Mouse (Mus musculus): ENCODE results near the gene Pla2g4d.

Pla2g4d gene

GRCm38 (mm10) chr2:120288995-120289394 is at the start of gene Pla2g4d:
Gene Pla2g4d (minus strand): TSS chr2:120289197.
- DNase-seq (ENCODE audit: low spot score) = no peak

DNA sequence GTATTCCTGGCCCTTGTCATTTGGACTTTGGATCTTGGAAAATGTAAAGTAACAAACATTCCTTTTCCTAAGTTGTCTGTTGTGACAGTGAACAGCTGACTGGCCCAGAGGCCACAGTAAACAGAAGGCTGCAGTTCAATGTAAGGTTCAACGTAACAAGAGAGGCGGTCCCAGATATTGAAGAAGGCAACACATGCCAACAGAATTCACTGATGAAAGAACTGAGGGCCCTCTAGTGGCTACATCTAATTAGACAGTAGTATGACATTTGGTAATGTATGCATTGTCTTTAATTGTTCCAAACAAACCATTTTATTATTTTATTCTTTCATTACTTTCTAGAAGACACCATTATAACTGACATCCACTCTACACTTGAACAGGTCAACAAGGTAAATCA is 48.9 kb upstream of the Pla2g4d start:
- peak; percentile 27 for DNase-seq (ENCODE audit: low spot score)

- no peak for DNase-seq (ENCODE audit: low spot score)
Measured at GRCm38 (mm10) chr2:120331575-120331974, 42.6 kb upstream of the Pla2g4d start.

GRCm38 (mm10) chr2:120315077-120315476 is 26.1 kb upstream of the Pla2g4d start:
- no peak for DNase-seq (ENCODE audit: low spot score)

DNA sequence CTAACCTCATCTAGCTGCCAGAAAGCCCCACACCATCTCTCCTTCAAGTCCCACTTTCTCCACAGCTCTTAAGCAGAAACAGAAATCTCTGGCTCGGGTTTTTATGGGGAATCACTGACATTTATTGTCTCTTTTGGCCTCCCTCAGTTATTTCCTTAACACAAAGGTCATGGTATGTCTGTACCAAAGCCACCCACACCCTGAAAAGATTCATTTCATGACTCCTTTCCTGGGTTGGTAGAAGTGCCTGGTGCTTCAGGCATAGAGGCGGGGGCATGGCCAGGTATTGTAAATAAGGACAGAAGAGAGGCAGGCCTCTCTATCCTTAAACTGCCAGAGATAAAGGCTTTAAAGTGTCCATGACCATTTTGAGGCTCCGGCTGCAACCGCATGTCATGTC is 25.5 kb upstream of the Pla2g4d start:
- DNase-seq (ENCODE audit: low spot score) = no peak

GRCm38 (mm10) chr2:120313976-120314375 is 25.0 kb upstream of the Pla2g4d start, which contains the start of gene Pla2g4f:
Gene Pla2g4f (minus strand): TSS chr2:120314165.
- no peak for DNase-seq (ENCODE audit: low spot score)

- DNase-seq (ENCODE audit: low spot score) = no peak
Measured at GRCm38 (mm10) chr2:120312276-120312825, 23.4 kb upstream of the Pla2g4d start.

- DNase-seq (ENCODE audit: low spot score) = no peak
Measured at GRCm38 (mm10) chr2:120304113-120304512, 15.1 kb upstream of the Pla2g4d start.

- DNase-seq (ENCODE audit: low spot score) = no peak
Measured at GRCm38 (mm10) chr2:120301076-120301475, 12.1 kb upstream of the Pla2g4d start.

DNA sequence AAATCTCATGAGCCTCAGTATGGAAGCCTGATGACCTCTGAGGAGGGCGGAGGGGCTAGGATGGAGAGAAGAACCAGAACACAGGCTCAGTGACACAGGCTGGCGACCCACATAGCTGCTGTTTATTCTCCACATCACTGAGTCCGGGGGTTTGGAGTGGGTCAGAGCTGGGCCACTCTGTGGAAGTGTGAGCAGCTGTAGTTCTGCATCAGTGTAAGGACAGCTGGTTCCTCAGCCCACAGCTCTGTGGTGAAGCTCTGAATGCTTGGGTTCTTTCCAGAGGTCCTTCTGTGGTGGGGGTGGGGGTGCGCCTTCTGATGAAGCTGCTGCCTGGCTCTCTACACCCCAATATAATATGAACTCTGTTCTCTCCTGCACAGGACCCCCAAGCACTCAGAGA is 10.9 kb upstream of the Pla2g4d start:
- DNase-seq (ENCODE audit: low spot score) = no peak

GRCm38 (mm10) chr2:120296160-120296559 is 7.2 kb upstream of the Pla2g4d start:
- DNase-seq (ENCODE audit: low spot score) = no peak

DNA sequence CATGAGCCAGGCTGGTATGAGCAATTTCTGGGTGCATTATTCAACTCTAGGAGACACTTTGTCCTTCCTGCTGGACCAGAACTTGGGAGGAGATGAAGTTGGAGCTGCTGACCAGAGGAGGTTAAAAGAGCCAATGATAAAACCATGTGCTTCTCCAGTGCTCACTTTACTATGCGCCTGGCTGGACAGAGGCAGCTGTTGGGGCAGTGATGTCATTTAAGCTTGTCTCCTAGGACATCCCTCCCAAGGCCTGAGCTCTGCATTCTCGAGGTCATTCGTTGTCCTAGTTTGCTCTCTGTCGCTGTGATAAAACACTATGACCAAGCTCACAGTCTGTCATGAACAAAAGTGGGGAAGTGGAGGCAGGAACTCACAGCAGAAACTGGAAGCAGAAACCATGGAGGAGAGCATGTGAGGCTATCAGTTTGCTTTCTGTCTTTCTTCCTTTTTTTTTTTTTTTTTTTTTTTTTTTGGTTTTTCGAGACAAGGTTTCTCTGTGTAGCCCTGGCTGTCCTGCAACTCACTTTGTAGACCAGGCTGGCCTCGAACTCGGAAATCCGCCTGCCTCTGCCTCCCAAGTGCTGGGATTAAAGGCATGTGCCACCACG is 2.6 kb upstream of the Pla2g4d start:
- DNase-seq (ENCODE audit: low spot score) = no peak

GRCm38 (mm10) chr2:120288401-120288800 is 596 bp downstream of the Pla2g4d start:
- no peak for DNase-seq (ENCODE audit: low spot score)

- DNase-seq (ENCODE audit: low spot score) = no peak
Measured at GRCm38 (mm10) chr2:120285639-120286038, 3.4 kb downstream of the Pla2g4d start.

GRCm38 (mm10) chr2:120284705-120285104 is 4.3 kb downstream of the Pla2g4d start:
- DNase-seq (ENCODE audit: low spot score) = no peak

- no peak for DNase-seq (ENCODE audit: low spot score)
Measured at GRCm38 (mm10) chr2:120284094-120284493, 4.9 kb downstream of the Pla2g4d start.

DNA sequence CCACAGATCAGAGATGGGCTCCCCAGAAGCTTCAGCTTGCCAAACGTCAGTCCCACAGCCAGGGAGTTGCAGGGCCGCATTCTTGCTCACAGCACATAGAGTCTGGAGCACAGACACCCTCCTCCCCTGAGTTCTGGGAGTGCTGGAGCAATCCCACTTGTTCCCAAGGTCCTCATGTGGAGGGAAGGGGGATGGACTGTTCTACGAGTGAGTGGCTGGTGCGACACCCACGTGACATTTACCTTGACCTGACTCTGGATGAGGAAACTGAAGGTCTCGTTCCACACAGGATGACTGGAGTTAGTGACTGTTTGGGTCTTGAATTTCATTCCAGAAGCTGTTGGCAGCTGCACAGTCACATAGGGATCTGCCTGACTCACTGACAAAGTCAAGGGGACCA is 5.4 kb downstream of the Pla2g4d start:
- no peak for DNase-seq (ENCODE audit: low spot score)

DNA sequence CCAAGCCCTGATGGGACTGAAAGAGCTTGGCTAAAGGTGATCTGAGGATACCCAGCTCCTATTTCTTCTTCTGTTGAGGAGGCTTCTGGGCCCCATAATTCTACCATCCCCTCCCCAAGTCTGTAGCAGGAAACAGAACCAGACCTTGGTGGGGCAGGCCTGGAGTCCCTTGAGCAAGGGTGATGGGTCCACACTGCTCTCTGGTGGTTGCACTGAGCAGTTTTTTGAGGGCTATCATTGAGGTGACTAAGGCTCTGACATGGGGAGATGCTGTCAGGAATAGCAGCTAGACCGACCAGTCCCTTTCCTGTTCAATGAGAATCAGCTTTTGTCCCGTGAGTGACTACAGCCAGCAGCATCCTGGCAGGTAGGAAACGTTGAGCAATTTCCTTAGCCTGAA is 7.8 kb downstream of the Pla2g4d start:
- DNase-seq (ENCODE audit: low spot score) = no peak

- peak; percentile 83 for DNase-seq (ENCODE audit: low spot score)
Measured at GRCm38 (mm10) chr2:120279961-120280360, 9.0 kb downstream of the Pla2g4d start.

DNA sequence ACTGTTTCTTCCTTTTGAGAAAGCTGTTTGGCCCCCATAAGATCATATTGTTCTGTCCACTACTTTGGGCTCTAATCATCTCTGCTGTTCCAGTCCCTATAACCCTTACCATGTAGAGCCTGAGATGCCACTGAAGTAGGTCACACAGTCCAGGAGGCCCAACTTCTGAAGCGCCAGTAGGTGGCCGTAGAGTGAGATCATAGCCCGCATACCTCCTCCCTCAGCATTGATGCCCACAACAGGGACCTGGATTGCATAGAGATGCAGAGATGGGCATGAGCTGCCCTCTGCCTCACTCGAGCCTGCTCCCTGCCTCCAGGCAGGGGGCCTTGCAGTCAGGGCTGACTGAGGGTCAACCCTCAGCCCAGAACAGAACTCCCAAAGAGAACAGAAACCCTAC is 12.0 kb downstream of the Pla2g4d start:
- DNase-seq (ENCODE audit: low spot score) = no peak

DNA sequence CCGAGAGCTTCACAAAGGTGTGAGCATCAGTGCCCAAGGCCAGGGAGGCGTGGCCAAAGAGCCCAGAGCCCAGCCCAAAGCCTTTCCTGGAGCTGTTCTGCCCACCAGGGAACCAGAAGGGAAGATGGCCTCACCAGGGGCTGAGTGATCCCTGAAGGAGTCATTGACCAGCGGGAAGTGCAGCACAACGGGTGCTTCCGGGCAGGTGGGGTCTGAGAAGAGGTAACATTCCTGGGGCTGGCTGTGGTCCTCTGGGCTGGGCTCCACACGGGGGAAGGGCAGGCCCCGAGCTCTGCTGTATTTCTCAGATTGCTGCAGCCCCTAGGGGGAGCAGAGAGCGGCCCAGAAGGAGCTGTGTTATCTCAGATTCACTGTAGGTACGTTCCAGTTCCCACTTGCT is 20.4 kb downstream of the Pla2g4d start:
- peak; percentile 60 for DNase-seq (ENCODE audit: low spot score)

DNA sequence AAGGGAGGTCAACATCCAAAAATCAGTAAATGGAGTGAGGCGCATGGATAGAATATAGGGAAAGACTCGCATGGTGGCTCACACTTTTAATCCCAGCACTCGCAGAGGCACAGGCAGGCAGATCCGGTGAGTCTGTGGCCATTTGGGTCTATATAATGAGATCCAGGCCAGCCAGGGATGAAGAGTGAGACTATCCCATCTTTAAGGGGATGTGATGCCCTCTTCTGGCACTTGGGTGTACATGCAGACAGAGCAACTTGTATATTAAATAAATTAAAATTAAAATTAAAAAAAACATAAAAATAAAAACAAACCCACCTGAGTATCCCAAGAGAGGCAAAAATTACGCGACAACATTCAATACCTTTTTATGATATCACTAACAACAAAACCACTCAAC is 23.5 kb downstream of the Pla2g4d start:
- DNase-seq (ENCODE audit: low spot score) = peak; percentile 41

DNA sequence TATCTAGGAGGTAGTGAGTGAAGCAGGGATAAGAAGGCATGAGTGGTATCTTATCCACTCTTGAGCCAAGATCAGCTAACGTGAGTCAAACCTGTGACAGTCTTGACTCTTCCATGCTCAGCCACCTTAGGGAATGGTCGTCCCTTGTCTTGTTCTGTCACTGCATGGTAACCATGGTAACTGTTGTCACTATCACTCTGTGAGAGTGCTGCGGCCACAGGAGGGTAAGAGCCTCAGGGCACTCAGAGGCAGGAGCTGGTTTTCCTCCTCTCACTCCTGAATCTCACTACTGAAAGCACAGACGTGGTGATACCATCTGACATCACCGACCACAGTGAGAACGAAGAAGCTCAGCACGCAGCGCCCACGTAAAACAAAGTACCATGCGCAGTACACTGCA is 24.1 kb downstream of the Pla2g4d start:
- peak; percentile 43 for DNase-seq (ENCODE audit: low spot score)

DNA sequence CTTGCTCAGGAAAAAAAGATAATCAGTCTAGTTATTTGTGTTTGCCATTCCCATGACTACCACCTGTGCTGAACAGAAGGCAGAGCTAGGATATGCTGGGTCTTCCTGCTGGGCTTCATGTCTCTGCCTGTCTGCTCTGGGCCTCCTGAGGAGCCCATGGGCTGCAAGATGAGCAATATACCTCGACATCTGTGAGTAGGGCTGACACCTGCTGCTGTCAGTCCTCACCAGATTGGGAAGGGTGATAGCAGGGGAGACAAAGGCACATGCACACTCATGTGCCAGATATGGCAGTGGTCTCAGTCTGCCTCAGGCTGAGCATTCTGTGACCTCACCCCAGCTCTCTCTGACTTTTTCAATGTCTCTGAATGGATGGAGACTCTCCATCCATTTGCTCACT is 26.1 kb downstream of the Pla2g4d start:
- no peak for DNase-seq (ENCODE audit: low spot score)

Measured in retina, embryonic 14.5 days (tissue).